Mouse (Mus musculus): ENCODE results near the gene Crip1. TPM values are rescaled to one million over a fixed set of nuclear protein-coding genes. Genes with fewer than 3 reads are reported as not detected.

The Crip1 gene
- 100 to 1,000 TPM; 504 to 788 TPM for total RNA-seq (2023)

DNA sequence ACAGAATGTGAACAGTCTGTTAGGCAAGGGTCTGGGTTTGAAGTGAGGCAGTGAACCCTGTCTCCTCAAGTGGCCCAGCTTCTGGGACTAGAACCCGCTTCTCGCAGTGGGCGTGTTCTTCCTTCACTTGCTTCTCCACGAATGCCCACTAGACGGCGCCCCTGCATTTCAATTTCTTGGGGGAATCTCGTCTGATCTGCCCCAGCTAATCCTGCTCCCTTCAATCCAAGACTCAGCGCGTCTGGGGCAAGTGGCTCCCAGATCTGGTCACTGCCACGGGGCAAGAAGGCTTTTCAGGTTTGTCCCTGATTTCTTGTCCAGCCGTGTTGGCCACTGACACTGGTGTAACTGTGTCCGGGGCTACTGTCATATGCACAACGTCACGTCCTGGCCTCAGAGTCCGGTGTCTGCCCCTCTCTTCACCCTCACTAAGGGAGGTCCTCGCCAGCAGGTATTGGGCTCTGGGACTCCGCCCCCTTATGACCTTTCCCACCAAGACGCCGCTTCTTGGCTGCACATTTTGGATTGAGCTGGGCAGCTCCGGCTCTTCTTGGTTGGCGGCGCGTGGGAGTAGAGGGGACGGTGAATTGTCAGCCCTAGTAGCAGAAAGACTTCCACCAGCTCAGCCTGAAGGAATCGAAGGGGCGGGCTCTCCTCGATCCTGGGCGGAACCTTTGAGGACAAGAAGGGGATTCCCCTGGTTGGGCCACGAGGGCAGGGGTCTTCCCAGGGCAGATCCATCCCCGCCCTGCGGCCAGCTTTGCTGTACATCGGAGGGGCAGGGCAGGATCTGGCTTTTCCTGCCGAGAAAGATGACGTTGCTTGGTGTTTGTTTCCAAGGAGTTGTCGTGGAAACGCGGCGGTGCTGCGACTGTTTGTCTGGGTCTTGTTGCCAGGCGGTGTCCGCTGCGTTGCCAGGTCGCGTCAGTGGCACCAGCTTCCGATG lies at the start of gene Crip1:
TSS of gene Crip1 (plus strand) at position 205 of the 946 bp plus-strand sequence.

DNA sequence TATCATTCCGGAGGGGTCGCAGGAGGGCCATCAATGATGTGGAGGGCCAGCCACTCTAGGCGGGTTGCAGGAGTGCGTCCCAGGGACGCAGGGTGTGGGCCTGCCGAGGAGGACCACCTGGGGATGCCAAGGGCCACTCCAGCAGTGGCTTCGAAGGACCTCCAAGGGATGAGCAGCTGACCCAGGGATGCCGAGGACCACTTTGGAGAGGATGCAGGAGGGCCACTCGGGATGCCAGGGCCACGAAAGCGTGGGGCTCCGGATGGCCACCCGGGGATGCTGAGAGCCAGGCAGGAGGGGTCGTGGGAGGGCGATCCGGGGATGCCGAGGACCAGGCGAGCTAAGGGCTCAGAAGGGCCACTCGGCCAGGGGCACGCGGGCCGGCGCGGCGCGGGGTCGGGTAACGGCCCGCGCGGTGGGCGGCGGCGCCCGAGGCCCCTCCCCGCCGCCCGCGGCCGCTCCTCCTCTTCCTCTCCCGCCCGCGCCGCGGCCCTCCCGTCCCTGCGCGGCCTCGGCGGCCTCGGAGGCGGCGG lies 48.3 kb upstream of the Crip1 start, which contains the start of gene Mta1:
TSS of gene Mta1 (plus strand) at position 530 of the 533 bp plus-strand sequence.

DNA sequence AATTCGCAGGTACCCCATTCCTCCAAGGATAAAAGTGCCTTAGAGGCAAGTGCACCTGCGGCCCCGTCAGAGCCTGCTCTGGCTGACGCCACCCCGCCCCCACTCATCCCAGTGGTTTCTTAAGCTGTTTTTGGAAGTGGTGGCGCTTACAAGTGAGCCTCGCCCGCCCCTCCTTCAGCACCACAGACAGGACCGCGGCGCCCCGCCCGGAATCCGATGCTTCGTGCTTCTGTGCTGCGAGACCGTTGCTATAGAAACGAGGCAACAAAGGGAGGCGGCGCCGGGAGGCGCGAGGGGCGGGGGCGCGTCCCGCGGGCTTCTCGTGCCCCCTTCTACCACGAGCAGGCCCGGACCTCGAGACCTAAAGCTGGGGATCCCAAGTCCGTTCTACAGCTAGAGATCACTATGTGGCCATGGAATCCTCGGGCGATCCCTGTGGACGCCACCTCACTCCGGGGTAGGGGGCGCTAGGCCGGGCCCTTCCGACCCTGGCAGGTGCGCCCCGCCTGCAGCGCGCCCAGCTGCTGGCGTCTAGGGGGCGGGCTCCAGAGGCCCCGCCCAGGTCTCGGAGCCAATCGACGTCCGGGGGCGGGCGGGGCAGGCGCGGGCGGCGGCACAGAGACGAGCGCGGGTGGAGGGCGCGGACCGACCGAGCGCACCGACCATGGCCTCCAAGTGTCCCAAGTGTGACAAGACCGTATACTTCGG lies 6.1 kb upstream of the Crip1 start, which contains the start of gene Crip2:
TSS of gene Crip2 (plus strand) at position 329 of the 708 bp plus-strand sequence.

DNA sequence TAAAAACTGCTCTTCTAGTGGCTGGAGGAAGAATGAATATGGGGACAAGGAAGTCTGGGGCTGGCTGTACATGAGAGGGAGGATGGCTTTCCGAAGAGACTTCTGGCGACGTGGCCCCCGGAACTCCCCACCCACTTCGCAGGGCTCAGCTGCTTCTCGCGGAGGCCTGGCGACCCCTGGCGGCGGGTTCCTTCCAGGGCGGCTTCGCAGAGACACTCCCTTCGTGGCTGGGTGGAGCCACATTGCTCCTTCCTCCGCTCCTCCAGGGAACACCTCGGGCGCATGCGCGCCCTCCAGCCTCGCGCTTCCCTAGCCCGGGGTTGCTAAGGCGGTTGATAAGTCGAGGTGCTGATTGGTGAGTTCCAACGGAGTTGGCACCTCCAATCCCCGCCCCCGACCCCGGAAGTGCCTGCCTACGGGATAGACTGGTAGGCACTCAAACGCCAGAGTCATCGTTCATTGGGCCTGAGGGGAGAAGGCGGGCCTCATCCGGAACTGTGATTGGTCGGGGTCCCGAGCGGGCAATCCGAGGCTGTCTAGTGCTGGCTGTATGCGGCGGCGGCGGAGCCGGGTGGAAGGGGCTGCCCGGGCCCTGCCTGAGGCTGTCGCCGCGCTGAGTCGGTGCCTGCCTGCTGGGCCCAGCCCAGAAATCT lies 9.9 kb downstream of the Crip1 start, which contains the start of gene Tedc1:
TSS of gene Tedc1 (plus strand) at position 535 of the 653 bp plus-strand sequence.

DNA sequence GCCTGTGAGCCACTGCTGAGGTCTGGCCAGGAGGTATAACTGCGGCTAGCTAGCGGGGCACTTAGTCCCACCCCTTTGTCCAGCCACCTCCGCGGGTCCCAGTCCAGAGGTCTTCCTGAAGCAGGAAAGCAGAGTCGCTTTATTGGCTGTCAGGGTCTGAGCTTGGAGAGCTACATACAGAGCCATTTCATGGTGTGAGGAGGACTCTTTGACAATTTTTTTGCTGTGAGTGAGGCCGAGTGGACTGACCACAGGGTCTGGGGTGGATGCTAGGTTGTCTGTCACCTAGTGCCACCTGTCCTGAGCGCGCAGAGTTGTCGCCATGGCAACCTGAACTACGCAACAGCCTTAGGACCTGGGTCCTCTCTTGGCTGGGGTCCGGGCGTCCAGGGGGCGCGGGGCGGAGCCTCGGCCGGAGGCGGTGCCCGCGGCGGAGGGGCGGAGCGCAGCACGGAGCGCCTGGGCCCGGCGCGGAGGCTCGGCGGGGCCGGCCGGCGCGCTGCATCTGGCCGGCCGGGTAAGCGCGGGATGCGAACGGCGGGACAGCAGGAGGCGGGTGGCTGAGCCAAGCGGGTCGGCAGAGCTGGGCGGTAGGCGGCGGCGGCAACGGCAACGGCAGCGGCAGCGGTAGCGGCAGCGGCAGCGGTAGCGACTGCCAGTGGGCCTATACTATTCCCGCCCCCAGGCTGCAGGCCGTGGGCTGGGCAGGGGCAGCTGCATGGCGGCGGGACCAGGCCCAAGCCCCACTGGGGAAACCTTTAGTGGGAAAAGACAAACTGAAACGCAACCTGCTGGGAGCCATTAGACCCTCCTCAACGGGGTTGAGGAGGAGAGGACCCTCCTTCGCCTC lies 39.6 kb downstream of the Crip1 start, which contains the start of gene Tmem121:
TSS of gene Tmem121 (plus strand) at position 489 of the 850 bp plus-strand sequence.

Other genes starting within 250 kb of the Crip1 start
- 1 to 10 TPM in 1 of 2 experiments, under 1 TPM in 1; 0.18 to 1.6 TPM for gene Jag2, start 216.5 kb upstream of the Crip1 start, total RNA-seq (2023)
- gene Nudt14, start 204.2 kb upstream of the Crip1 start, total RNA-seq (2023) = 10 to 100 TPM in 1 of 2 experiments, 1 to 10 TPM in 1; 8.3 to 10.0 TPM
- gene Btbd6, start 169.8 kb upstream of the Crip1 start, total RNA-seq (2023) = 1 to 10 TPM; 3.9 to 4.4 TPM
- gene Brf1, start 145.6 kb upstream of the Crip1 start, total RNA-seq (2023) = 10 to 100 TPM; 67.0 to 70.7 TPM
- gene Pacs2, start 131.8 kb upstream of the Crip1 start, total RNA-seq (2023) = 10 to 100 TPM; 55.3 to 75.9 TPM
- gene Tex22, start 71.8 kb upstream of the Crip1 start, total RNA-seq (2023) = under 1 TPM; 0.57 to 0.84 TPM
- 10 to 100 TPM; 21.5 to 26.1 TPM for gene Mta1, start 48.0 kb upstream of the Crip1 start, total RNA-seq (2023)
- 1 to 10 TPM; 4.0 to 5.6 TPM for gene Crip2, start 6.1 kb upstream of the Crip1 start, total RNA-seq (2023)
- 10 to 100 TPM; 10.8 to 12.3 TPM for gene Tedc1, start 10.1 kb downstream of the Crip1 start, total RNA-seq (2023)
- gene Tmem121, start 39.6 kb downstream of the Crip1 start, total RNA-seq (2023) = not detected

Data from neutrophil, adult 59 days (primary cell).